Mouse (Mus musculus) hematopoietic stem cell, adult 5-6 weeks (primary cell): ENCODE measurements around the gene Itpka. TPM values are rescaled to one million over a fixed set of nuclear protein-coding genes. Genes with fewer than 3 reads are reported as not detected.
"Not testable (repeated sequence)": the region's sequence is repeated elsewhere in the genome, so short reads cannot be mapped to it uniquely, and the experiment has no call there.

Source experiments
- ATAC-seq, 2 experiments: fragments of 125-278 bp in 1 of 2; replicated peaks in 1 of 2; 2 replicates each; pipeline ENCODE4 v1.8.0; 2016 to 2017; ENCODE audit warnings: inconsistent platforms in 2 of 2, mild to moderate bottlenecking in 2 of 2, moderate number of reproducible peaks in 2 of 2, low read depth in 1 of 2, moderate TSS enrichment in 1 of 2; ENCODE audit not compliant: low FRiP score in 2 of 2, poor library complexity in 2 of 2, severe bottlenecking in 2 of 2, insufficient read depth in 1 of 2, low TSS enrichment in 1 of 2
- total RNA-seq: library from RNA; stranded (forward); fragments of 172-1452, 232-1000 nt; gene quantifications from 2 replicates; pipeline ENCODE4 v1.2.3, GENCODE M21; 2017

Gene Itpka
- 1.7 TPM in 1 of 2 replicates, not detected in the other for total RNA-seq

DNA sequence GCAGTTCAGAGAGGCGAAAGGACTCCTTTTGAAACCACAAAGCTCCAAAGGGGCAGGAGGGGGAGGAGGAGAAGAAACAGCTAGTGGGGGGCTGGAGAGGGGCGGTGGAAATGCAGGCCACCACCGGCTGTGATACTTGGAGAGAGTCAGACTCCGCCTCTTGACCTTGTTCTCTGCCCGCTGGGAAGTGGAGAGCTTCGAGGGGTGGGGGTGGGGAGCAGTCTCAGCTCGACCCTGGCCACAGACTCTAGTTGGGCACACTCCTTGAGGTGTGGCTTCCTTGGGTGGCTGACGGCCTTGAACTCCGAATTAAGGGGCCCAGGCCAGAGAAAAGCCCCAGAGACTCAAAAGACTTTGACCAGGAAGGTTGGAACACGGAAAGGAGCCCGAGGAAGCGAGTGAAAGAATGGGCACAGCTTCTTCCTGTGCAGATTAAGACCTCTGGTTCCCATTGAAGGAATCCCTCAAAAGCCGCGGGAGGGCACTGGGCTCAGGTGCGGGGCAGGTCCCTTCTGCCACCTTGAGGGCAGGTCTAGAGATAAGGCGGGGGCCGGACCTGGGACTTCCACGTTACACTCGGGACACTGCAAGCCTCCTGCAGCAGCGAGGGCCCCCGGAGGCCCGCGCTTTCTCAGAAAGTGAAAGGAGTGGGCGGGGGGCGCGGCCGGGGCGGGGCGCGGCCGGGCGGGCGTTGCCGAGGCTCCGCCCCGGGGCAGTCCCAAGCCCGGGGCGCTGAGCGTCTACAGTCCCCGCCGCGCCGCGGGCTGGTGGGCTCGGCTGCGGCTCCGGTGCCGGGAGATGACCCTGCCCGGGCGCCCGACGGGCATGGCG lies at the start of gene Itpka:
Gene Itpka (plus strand): TSS at position 757 of the 831 bp plus-strand sequence.
- peak; percentile 30 to 50; a peak in 3 of 4 replicates for ATAC-seq

DNA sequence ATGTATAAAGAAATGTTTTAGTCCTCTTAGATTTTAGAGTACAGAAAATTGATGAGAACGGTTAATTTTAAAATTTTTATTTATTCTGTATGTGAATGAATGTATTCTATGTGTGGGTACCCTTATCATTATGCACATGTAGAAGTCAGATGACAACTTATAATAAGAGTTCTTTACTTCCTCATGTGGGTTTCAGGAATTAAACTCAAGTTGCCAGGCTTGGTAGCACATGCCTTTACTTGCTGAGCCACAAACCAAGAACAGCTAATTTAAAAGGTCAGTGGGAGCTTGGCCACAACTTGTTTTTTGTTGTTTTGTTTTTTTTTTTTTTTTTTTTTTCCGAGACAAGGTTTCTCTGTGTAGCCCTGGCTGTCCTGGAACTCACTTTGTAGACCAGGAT lies 47.3 kb upstream of the Itpka start:
- ATAC-seq, result no peak

DNA sequence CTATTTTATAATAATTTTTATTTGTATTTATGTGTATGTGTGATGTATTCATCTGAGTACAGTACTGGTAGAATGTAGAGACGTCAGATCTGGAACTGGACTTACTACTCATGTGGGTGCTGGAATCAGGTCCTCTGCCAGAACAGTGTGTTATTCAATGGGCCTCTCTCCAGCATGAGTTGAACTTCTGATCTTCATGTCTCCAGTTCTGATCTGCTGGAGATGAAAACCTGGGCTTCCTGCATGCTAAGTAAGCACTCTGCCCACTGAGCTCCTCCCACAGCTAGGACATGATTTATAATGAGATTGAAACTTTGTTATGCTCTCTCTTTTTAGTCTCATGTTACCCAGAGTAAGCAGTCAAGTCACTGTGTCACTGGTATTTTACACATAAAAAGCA lies 46.0 kb upstream of the Itpka start:
- ATAC-seq, result no peak

DNA sequence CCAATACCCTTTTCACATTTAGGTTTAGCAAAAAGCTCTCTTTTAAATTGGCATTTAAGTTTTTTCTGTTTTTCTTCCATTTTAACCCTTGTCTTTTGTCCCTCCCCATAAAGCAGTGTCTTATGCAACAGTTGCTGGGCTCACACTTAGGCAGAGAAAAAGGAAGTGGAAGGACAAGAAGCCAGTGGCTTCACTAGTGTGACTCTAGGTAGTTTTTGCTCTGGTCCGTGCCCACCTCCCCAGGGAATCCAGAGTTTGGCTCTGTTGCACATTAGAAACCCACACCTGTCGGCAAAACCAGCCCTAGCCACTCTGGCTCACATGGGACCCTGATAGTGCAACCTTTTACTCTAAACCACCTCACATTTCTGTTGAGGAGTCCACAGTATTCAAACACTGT lies 43.7 kb upstream of the Itpka start:
- ATAC-seq, result 0 out of 4 replicates have a peak, but pooled peaks of 1 of the 2 experiments have one; percentile 58

DNA sequence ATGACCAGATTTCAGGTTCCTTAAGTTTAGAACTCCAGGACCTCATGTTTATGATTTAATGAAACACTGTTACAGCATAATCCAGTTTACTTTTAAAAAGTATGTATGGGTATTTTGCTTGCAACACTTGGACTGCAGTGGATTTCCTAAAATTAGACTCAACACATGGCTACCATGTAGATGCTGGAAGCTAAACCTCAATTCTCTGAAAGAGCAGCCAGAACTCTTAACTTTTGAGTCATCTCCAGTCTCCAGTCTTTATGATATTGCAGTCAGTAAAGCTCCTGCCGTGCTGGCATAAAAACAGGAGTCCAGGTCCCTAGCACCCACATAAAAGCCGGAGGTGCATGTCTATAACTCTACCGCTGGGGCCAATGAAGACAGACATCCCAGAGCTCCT lies 42.2 kb upstream of the Itpka start:
- no peak for ATAC-seq

DNA sequence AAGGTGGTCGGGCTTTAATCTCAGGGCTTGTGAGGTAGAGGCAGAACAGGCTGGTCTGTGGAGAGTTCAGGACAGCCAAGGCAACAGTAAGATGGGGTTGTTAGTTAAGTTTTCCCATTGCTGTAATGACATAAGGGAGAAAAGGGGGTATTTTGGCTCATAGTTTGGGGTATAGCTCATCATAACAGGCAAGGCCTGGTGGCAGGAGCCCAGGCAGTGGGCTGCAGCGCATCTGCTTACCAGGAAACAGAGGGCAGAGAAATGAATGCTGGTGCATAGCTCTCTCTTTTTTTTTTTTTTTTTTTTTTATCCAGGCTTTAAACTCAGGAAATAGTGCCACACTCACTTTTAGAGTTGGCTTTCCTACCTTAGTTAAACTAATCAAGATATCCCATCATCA lies 39.0 kb upstream of the Itpka start:
- no peak for ATAC-seq

DNA sequence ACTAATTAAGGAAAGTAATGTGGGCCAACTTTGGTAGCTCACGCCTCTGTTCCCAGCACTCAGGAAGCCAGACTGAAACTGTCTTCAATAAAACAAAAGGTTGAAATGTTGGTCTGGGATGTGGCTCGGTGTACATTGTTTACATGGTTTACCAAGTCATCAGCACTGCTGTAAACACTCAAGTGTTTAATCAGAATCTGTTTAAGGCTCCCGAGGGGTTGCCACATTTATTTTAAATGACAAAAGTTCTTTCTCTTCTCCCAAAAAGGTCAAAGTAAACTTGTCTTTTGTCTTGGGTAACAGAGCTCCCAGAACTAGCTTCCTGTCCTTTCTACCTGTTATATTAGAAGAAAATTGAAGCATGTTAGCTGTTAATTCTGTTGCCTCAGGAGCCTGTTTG lies 34.5 kb upstream of the Itpka start:
- no peak for ATAC-seq

DNA sequence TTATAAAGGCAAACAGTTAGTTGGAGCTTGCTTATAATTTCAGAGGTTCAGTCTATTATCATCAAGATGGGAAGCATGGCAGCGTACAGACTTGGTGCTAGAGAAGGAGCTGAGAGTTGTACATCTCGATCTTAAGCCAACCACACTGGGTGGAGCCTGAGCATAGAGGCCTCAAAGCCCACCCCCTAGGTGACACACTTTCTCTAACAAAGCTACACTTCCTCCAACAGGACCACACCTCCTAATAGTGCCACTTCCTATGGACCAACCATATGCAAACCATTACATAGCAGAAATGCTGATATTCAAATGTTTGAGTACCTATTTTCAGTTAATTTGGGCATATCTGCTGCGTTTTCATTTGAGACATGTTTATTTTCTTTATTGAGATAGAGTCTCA lies 32.1 kb upstream of the Itpka start:
- ATAC-seq, result no peak

DNA sequence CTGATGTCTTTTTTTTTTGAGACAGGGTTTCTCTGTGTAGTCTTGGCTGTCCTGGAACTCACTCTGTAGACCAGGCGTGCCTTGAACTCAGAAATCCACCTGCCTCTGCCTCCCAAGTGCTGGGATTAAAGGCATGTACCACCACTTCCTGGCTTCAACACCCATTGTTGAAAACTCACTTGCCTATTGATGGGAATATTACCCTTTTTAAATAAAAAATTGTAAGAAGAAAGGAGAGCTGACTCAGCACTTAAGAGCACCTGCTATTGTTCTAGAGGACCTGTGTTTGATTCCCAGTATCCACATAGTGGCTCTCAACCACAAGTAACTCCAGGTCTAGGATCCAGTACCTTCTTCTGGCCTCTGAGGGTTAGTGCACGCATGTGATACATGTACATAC lies 26.3 kb upstream of the Itpka start:
- ATAC-seq, result not testable (repeated sequence)

DNA sequence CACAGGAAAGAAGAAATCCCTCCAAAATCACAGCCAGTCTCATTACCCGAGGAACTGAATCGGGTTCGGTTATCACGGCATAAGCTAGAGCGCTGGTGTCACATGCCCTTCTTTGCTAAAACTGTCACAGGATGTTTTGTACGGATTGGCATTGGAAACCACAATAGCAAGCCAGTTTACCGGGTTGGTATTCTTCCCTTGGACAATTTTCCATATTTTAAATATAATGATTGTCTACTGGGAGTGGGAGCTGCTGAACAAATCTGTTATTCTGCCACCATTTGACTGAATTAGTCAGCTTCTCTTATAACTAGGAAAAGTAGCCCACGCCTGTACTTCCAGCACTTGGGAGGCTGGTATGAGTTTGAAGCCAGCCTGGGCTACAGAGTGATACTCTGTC lies 21.1 kb upstream of the Itpka start:
- no peak for ATAC-seq

DNA sequence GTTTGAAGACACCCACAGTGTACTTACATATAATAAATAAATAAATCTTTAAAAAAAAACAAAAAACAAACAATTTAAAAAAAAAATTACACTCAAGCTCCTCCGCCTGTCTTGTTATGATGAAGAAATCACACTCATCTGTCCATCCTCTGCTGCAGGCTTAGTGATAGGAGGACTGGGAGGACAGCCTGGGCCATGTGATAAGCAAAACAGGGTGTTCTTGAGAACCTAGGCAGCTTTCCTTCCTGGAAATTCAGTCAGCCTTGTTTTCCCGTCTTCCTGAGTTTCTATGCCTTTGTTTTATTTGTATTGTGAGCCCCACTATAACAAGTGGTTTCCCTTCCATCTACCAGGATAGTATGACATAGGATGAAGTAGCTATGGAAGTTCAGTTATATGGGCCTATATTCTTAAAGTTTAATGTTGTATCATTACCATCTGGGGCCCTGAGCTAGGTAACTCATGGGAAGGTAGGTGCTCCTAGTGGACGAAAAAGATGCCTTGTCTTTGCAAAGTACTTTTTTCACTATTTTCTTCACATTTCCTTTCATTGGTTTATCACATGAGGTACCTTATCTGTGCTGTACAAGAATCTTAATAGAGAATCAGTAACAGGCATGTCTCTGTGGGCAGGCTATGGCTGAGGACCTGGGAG lies 14.2 kb upstream of the Itpka start:
- ATAC-seq, result no peak

DNA sequence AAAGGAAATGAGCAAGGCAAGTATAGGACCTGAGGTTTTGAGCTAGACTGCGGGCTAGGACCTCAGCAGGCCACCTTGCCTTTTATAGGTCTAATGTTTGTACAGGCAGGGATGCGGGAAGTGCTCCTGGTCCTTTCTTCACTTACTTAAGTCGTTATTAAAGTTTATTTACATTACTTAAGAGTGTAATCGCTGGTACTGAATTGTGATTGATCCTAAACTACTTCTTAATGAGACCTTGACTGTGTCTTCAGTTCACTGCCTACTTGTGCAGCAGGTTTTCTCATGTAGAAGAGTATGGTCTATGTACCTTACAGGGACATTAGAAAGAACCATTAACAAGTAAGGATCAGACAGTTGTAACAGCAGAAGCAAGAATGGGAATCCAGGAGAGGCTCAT lies 11.4 kb upstream of the Itpka start:
- ATAC-seq, result no peak

DNA sequence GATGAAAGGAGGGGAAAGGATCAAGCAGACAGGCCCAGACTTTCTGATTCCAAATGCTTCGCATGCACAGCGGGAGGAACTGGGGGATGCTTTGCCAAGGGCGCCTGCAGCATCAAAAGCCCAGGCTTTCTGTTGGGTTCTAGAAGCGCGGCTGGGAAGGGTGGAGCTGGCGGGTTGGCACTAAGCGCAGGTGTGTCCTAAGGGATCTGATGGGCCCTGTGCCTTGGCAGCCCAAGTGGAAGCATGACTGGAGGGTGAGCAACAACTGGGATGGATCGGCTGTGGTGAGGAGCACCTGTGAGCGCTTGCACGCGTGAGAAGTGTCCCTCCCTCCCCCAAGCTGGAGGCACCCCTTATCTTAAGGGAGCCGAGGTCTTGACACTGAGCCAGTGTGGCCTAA lies 5.0 kb upstream of the Itpka start:
- no peak for ATAC-seq

DNA sequence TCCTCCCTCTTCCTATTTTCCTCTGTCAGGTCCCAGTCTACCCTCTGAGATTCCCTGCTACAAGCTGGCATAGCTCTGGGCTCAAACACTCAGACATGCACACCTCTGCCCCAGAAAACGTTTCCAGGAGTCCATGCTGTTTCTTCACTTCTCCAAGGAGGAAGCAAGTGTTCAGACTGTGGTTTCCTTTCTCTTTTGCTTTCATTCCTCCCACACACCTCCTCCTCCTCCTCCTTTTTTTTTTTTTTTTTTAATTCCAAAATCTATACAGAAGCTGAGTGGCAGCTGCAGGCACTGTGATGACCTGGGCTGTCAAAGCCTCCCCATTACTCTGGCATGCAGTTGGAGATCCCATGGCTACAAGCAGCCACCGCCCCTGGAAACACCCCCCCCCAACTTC lies 1.6 kb upstream of the Itpka start:
- ATAC-seq, result 0 out of 4 replicates have a peak, but pooled peaks of 1 of the 2 experiments have one; percentile 8

DNA sequence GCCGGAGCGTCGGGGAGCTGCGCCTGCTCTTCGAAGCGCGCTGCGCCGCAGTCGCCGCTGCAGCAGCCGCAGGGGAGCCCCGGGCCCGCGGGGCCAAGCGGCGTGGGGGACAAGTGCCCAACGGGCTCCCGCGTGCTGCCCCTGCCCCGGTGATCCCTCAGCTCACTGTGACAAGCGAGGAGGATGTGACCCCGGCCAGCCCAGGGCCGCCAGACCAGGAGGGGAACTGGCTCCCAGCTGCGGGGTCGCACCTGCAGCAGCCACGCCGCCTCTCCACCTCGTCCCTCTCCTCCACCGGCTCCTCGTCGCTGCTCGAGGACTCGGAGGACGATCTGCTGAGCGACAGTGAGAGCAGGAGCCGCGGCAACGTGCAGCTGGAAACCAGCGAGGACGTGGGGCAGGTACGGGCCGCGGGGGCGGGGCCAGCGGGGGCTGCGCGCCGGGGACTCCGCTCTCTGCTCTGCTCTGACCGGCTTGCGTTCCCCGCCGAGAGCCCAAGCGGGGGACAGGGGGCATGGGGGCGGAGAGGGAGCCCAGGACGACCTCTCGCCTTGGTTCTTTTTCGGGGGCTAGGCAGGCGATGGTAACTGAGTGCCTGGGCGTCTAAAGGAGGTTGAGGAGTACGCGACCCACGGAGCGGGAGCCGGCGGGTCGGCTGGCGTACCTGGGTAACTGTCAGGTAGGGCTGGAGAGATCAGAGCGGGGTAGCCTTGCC lies 481 bp downstream of the Itpka start:
- 0 out of 4 replicates have a peak, but pooled peaks of 1 of the 2 experiments have one; percentile 1 for ATAC-seq

DNA sequence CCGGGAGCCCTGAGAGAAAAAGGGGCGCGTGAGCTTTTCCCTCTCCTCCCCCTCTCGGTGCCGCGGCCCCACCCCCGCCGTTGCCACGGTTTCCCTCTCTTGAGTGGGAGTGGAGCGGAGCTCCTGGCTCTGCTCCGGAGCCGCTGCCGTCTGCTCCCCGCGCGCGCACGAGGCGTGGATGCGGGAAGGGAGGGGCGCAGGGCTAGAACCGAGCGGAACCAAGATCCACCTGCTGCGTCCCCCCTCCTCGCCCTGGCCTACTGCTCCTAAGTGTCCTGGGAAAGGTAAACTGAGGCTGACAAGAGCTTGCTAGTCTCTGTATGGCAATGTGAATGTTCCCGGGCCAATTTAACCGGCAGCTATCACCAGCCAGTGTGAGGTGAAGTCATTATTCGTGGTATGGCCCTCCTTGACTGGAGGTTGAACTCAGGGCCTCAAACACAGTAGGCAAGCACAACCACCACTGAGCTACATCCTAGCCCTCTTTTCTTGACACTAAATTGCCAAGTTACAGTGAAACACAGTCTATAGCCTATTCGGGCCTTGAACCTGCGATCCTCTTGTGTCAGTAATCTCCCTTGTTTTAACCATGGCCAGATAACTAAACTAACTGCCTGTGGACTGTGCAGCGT lies 1.2 kb downstream of the Itpka start:
- no peak for ATAC-seq

DNA sequence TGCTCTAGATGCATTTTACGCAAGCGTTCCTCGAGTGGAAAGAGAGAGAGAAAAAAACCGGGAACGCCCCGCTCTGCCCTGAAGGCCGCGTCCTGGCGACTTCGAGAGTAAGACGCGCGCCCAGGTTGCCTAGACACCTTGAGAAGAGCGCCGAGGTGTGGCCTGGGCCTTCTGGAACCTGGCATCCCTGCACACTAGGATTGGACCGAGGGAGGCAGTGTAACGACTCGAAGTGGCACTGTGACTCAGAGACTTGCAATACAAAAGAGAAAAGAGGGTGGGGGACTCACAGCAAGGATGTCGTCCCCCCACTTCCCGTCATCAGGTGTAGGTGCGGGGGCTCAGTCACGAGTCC lies 1.6 kb downstream of the Itpka start:
- ATAC-seq, result no peak
